Mouse (Mus musculus) cerebellum, adult 11-12 months (tissue): Measurements from ENCODE around the gene Trappc4.
"Not testable (repeated sequence)": the region's sequence is repeated elsewhere in the genome, so short reads cannot be mapped to it uniquely, and the experiment has no call there.

Source experiments
- DNase-seq: peaks from one replicate; pipeline ENCODE4 v3.0.0; 2022

Gene Trappc4

DNA sequence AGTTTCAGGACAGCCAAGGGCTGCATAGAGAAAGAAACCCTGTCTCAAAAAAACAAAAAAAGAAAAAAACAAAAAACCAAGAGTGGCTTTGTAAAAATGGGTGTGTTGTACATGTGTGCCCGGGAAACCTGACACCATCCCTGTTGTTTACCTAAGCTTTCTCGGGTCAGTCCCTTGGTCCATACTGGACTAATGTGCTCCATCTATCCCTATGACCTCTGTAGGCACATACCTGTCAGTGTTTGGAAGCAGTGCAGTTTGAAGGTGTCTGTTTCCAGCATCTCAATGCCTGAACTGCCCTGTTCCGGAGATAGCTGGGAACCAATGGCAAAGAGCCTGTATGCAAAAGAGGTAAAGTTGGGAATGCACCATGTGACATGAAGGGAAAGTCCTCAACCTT, 2.4 kb downstream of the Trappc4 start:
- DNase-seq, result no peak

DNA sequence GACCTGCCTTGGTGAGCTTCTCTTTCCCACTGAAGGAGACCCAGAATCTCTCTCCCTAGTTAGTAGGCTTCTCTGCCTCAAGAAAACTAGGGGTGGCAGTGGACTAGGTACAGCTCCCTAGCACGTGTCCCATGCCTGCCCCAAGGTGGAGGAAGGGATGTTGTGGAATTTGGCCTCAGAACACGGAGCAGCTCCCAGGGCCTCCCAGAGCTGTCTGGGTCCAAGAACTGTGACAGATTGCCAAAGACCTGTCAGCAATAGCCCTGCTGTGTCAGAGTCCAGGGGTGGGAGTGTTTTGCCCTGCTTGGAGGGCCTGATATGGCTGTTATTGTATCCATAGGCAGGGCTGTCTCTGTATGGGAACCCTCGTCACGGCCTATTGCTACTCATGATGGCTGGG, 6.3 kb downstream of the Trappc4 start:
- DNase-seq, result peak; percentile 33

DNA sequence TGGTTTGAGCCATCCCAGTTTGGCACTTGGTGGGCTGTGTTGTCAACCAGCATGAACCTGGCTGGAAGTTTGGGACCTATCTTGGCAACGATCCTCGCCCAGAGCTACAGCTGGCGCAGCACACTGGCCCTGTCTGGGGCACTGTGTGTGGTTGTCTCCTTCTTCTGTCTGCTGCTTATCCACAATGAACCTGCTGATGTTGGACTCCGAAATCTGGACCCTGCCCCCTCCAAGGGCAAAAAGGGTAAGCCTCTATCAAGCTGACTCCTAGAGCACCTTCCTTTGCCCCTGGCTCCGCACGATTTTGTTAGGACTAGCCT, 7.6 kb downstream of the Trappc4 start:
- no peak for DNase-seq

DNA sequence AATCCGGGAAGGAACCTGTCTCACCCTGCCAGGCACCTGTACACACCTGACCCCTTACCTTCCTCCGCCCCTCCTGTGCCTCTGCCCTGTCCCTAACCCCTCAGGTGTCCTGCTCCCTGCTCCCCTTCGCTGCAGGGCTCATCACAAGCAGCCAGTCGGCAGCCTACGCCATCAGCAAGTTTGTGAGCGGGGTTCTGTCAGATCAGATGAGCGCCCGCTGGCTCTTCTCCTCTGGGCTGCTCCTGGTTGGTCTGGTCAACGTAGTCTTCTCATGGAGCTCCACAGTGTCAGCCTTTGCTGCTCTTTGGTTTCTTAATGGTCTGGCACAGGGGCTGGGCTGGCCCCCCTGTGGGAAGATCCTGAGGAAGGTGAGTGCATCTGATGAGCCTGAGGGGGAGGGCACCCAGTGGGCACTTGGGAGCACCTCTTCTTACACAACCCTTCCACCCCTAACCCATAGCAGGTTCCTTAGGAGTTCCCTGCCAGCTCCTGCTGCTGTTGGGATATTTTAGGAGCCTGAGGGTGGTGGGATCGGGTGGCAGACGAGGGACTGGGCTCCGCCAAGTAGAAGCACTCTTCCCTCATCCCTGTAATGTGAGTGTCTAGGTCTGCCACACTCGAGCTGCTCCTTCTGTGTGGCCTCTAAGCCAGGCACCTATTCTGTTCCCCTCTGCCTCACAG, 8.1 kb downstream of the Trappc4 start:
- no peak for DNase-seq

DNA sequence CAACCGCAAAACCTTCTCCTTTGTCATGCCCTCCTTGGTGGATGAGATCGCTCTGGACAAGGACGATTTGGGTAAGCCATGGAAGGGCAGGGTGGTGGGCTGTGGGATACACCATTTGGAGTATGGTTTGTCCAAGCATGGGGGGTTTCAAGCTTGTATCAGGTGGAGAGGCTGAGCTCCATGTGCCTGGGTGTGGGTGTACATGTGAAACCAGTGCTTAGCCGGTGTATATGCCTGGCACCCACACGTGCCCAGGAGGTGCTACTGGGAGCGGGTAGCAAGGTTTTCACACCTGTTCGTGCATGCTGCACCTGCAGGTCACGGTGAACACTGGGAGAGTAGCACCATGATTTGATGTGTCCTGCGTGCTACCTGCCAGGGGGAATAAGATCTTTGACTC, 8.8 kb downstream of the Trappc4 start:
- no peak for DNase-seq

DNA sequence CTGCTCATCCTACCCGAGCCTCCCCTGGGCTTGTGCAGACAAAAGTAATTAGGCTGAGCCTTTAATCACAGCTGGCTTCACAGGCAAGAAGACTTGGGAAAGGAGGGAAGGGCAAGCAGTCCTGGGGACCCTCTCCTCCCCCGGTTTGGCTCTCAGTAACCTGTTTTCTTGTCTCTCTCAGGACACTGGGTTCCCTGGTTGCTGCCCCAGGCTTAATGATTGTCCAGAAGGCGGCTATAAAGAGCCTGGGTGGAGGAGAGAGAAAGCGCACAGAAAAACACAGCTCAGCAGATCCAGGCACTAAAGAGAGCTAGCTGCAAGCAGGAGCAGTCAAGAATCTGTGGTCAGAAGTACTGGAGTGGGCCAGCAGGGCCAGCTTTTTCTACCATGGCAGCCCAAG, 9.3 kb downstream of the Trappc4 start:
- DNase-seq, result no peak

DNA sequence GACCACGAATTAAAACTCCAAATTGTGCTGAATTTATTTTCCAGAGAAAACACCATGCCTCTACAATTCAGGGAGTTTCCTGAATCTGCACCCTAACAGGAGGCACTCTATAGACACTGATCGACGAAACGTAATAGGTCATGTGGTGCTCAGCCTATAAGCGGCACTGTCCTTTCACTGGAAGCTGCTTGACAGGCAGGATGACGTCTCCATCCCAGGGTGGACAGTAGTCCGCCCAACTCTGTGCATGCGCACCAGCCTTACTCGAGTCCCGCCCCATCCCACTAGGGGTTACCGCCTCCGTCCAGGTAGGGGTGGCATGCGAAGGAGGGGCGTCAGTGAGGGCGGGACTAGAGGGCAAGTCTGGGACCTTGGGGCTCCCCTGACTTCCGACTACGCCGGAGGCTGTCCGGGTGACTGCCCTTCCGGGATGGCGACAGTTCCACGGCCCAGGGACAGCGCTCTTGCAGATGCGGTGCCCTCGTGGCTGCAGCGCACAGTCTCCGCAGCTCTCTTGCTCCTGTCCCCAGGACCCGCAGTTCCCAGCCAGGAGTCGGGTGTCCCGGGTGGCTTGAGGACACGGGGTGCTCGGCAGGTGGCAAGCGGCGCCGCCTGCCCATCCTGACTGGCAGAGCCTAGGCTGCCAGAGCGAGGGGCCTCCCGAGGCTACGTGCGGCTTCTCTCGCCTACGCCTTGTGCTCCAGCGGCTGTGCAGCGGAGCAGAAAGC, 10.6 kb downstream of the Trappc4 start, which contains the start of gene Slc37a4:
Gene Slc37a4, plus strand, starts transcription at position 169 of the 728 bp plus-strand sequence.
- peak; percentile 99 for DNase-seq

DNA sequence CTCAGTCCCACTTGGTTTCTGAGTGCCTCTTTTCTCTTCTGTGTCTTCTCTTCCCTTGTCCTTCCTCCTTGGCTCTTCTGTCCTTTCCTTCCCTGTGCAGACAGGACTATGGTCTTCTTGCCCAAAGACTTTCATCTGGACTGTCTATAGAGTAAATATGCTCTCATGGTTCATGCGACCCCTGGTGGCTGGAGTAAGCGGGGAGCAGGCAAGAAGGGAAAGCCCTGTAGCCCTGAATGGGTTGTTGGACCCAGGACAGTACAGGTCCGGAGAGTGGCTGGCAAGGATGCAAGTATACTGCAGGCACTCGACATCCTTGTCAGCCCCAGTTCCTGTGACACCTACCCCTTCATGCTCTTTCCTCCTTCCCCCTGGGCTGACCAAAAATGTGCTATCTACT, 15.9 kb downstream of the Trappc4 start:
- DNase-seq, result peak; percentile 59

DNA sequence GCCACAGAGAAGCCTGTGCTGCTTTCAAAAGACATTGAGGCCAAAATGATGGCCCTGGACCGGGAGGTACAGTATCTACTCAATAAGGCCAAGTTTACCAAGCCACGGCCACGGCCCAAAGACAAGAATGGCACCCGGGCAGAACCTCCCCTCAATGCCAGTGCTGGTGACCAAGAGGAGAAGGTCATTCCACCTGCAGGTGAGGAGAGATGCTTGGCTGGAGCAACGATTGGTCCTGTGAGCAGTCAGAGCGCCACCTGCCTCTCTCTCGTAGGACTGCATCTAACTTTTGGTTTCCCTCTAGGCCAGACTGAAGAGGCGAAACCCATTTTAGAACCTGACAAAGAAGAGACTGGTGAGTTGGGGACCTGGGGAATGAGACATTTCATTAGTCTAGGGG, 18.1 kb downstream of the Trappc4 start:
- DNase-seq, result peak; percentile 67

DNA sequence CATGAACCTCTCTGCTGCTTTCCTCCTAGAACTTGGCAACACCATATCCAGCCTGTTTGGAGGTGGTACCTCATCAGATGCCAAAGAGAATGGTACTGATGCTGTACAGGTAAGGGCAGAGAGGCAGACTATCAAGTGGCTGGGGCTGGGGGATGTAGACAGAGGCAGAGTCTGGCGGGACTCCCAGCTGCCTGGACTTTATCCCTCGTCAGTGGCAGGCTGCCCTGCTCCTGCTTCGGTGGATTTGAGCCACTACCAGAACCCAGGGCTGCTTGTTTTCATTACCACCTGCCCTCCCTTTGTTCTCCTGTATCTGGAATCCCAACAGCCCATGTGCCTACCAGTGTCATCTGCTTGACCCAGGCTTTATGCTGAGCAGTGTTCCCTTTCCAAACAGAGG, 20.2 kb downstream of the Trappc4 start:
- DNase-seq, result no peak

DNA sequence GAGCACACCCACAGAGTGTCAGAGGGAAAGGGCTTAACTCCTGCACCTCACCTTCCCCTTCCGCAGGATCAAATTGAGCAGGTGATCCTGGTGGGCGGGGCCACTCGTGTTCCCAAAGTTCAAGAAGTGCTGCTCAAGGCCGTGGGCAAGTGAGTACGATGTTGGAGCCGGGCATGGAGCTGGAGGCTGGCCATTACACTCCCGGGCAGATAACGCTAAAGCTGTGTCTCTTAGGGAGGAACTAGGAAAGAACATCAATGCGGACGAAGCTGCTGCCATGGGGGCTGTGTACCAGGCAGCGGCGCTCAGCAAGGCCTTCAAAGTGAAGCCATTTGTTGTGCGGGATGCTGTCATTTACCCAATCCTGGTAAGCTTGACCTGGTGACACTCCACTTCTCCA, 22.8 kb downstream of the Trappc4 start:
- DNase-seq, result no peak

DNA sequence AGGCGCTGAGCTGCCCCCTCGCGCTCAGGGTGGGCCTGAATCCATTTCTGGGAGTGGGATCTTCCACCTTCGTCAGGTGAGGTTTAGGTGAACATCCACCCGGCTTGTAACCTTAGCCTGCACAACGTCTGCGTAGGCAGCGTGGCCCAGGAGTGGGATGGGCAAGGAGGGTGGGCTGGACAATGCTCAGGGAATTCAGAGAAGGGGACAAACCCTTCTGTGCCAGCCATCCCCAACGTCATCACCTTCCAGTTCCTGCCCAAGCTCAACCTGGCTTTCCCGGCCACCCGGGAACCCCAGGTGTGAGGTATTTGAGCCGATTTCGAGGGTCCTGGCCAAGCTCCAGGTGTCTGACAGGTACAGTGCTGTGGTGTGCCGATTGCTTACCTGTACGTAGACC, 27.5 kb downstream of the Trappc4 start:
- peak; percentile 71 for DNase-seq

DNA sequence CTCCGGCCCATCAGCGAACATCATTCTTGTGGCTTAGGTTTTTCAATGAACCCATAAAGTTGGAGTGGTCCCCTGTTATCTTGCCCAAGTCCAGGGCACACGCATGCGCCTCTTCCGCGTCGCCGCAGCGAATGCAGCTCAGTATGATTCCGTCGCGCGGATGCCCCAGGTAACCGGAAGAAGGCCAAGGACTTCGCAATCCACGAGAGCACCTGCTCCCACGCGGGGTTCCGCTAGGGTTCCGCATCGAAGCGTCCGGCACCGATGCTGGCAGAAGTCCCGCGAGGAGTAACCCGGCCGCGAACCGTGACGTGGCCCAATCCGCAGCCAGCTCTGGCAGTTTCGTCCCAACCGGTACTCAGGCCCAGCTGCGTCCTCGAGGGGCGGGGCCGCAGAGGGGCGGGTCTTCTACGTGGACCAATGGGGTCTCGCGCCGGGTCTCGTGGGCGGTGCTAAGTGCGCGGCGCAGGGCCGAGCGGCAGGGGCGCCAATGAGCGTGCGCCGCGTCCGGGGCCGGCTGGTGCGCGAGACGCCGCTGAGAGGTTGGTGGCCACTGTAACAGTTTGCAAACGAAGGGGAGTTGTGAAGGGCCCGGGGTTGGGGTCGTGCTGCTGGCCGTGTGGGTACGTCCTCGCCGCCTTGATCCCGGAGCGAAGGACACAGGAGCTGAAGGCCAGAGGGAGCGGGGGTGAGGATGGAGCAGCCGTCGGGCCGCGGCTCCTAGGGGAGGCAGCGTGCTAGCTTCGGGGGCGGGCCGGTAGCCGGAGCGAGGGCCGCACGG, 28.2 kb downstream of the Trappc4 start, which contains the start of gene Hyou1:
Gene Hyou1, plus strand, starts transcription at position 437 of the 781 bp plus-strand sequence.
- DNase-seq, result peak; percentile 99

DNA sequence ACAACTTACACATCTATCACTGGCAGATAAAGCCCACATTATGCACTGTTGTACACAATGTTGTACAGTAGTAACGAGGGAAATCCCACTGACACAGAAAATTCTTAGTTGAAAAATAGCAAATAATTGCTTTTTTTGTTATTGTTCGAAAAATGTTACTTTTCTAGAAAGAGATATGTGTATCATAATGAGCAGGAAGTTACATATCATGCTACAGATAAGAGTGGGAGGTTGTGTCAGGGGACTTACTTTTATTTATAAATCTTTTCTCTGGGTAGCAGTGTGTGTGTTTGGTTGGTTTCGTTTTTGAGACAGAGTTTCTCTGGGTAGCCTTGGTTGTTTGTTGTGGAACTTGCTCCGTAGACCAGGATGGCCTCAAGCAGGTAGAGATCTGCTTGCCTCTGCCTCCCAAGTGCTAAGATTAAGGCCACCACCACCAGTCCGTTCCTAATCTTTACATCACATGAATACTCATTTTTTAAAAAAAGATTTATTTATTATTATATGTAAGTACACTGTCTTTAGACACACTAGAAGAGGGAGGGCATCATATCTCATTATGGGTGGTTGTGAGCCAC, 29.2 kb downstream of the Trappc4 start:
- no peak for DNase-seq

DNA sequence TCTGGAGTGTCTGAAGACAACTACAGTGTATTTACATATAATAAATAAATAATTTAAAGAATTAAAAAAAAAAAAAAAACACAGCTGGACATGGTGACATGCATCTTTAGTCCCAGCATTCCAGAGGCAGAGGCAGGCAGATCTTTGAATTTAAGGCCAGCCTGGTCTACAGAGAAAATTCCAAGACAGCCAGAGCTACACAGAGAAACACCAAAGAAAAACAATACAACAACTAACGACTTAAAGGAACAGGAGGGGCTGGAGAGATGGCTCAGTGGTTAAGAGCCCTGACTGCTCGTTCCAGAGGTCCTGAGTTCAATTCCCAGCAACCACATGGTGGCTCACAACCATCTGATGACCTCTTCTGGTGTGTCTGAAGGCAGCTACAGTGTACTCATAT, 30.1 kb downstream of the Trappc4 start:
- not testable (repeated sequence) for DNase-seq

DNA sequence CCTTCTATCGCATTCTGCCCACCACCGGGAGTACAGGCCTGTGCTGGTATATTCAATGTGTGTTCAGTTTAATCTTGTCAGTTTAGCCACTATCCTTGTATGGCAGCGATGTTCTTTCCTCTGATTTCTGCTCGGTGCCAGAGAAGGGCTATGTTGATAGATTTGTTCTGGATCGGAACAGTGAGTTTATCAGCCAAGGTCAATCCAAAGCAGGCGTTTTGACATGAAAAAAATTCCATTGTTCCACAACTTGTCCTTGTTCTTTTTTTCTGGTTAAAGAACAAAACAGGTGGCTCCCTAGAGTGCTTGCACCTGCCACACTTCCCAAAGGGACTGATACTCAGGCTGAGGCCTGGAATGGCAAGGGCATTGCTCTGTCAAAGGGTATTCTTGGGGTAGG, 31.3 kb downstream of the Trappc4 start:
- DNase-seq, result no peak

DNA sequence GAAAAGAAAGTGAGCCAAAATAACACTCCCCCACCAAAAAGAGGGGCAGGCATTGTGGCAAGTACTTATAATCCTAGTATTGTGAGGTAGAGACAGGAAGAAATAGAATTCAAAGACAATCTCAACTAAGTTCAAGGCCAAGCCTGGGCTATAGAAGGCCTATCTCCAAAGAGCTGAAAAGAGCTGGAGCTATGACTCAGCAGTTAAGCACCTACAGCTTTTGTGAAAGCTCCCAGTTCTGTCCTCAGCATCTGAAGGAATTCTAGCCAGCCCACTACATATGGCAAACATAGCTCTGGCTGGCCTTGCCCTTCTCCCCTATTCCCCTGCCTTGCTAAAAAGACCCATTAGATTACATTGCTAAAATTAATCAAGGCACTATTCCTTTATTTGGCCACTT, 34.0 kb downstream of the Trappc4 start:
- no peak for DNase-seq

DNA sequence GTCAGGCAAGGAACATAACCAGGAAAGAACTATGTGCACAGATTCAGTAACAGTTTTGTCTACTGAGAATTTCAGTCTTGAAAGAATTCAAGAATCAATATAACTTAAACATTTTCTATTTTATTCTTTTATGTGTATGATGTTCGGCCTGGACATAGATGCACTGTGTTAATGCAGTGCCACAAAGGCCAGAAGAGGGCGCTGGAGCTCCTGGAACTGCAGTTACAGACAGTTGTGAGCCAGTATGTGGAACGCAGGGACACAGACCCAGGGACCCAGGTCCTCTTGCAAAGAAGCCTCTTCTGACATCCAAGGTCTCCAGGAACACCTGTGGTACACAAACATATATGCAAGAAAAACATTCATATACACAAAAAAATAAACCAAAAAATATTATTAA, 42.9 kb downstream of the Trappc4 start:
- DNase-seq, result no peak

DNA sequence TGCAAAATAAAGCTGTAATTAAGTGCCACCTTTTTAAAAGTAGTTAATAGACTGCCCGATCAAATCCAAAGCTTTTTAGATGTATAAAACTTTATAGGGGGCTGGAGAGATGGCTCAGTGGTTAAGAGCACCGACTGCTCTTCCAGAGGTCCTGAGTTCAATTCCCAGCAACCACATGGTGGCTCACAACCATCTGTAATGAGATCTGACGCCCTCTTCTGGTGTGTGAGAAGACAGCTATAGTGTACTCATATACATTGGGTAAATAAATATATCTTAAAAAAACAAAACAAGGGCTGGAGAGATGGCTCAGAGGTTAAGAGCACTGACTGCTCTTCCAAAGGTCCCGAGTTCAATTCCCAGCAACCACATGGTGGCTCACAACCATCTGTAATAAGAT, 45.5 kb downstream of the Trappc4 start:
- not testable (repeated sequence) for DNase-seq

DNA sequence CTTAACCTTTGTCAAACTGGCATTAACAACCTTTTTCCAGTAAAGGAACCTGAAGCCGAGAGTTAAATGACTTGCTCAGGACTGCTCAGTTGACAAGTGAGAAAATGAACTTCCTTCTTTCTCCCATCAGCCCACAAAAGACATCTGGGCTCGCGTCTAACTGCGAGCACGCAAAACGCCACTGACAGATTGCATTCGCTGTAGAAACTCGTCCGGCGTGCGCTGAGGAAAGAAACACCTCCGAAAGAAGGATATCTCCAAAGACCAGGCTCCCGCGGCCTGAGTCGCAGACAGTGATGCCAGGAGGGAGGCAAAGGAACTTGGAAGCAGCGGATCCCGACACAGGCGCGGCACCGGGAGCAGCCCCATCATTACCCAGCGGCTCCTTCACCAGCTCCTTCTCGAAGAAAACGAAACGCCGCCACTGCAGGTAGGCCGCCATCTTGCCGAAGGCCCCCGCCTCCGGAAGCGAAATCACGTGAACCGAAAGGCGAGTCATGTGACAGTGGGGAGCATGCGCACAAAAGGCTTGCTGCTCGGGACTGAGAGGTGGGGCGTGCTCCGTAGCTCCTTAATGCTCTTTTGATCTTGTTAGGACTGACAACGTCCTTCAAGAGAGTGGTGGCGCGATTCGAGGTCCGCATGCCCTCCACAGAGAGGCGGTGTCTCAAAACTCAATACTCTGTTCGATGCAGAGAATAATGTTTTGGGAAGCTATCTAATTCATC, 46.0 kb downstream of the Trappc4 start, which contains the start of gene Vps11:
Gene Vps11, minus strand, starts transcription at position 481 of the 728 bp plus-strand sequence.
- DNase-seq, result peak; percentile 93

DNA sequence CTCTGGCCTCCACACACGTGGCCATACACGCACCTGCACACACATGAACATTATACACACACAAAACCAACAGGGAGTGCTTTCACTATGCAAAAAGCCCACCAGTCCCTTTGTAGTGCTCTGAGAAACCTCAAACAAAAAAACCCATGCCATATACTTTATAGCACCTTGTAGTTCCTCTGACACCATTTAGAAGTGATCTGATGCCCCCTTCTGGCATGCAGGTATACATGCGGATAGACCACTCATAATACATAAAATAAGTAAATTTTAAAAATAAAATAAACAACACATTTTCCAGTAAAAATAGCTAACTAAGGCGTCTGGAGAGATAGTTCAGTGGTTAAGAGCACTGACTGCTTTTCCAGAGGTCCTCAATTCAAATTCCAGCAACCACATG, 50.2 kb downstream of the Trappc4 start:
- DNase-seq, result no peak
